Mouse (Mus musculus) MEL (cell line): ENCODE results near the gene Acvr1.

Experiments used
- ELF1 ChIP-seq: IDR thresholded peaks from 2 replicates; pipeline ENCODE4 v1.6.1; 2014; ENCODE audit warnings: low read depth, mild to moderate bottlenecking, inconsistent platforms, low read length, improper control_type of control experiment, moderate library complexity
- EP300 ChIP-seq, 2 experiments: IDR thresholded peaks; 2 replicates each; pipeline ENCODE4 v1.6.1; 2011; ENCODE audit warnings: improper control_type of control experiment in 2 of 2, low read length in 2 of 2, low read depth in 1 of 2, mild to moderate bottlenecking in 1 of 2
- KAT2A ChIP-seq: conservative IDR thresholded peaks from 2 replicates; pipeline ENCODE4 v1.6.1; 2012; ENCODE audit warnings: low read depth, low read length, improper control_type of control experiment, inconsistent platforms
- MAFK ChIP-seq: IDR thresholded peaks from 2 replicates; pipeline ENCODE4 v1.6.1; 2011; ENCODE audit warnings: low read depth, mild to moderate bottlenecking, low read length, improper control_type of control experiment, borderline replicate concordance
- NRF1 ChIP-seq: IDR thresholded peaks from 2 replicates; pipeline ENCODE4 v1.6.1; 2014; ENCODE audit warnings: low read depth, mild to moderate bottlenecking, inconsistent platforms, low read length, improper control_type of control experiment, moderate library complexity; ENCODE audit not compliant: poor library complexity, insufficient read depth, severe bottlenecking
- POLR2A ChIP-seq, 2 experiments: IDR thresholded peaks; 2 replicates each; pipeline ENCODE4 v1.6.1; 2011 to 2012; ENCODE audit warnings: low read length in 2 of 2, mild to moderate bottlenecking in 2 of 2, control low read depth in 1 of 2, improper control_type of control experiment in 1 of 2, low read depth in 1 of 2, moderate library complexity in 1 of 2; ENCODE audit not compliant: control insufficient read depth in 1 of 2, insufficient read depth in 1 of 2, poor library complexity in 1 of 2
- POLR2AphosphoS2 ChIP-seq: IDR thresholded peaks from 2 replicates; pipeline ENCODE4 v1.6.1; 2011; ENCODE audit warnings: low read length, improper control_type of control experiment
- RAD21 ChIP-seq: IDR thresholded peaks from 2 replicates; pipeline ENCODE4 v1.6.1; 2011; ENCODE audit warnings: mild to moderate bottlenecking, low read depth, low read length, improper control_type of control experiment
- RCOR1 ChIP-seq: IDR thresholded peaks from 2 replicates; pipeline ENCODE4 v1.6.1; 2012; ENCODE audit warnings: low read depth, mild to moderate bottlenecking, inconsistent platforms, low read length, improper control_type of control experiment
- UBTF ChIP-seq: IDR thresholded peaks from 2 replicates; pipeline ENCODE4 v1.6.1; 2012; ENCODE audit warnings: low read depth, mild to moderate bottlenecking, inconsistent platforms, low read length, improper control_type of control experiment, moderate library complexity, borderline replicate concordance; ENCODE audit not compliant: insufficient read depth
- ZKSCAN1 ChIP-seq: IDR thresholded peaks from 2 replicates; pipeline ENCODE4 v1.6.1; 2012; ENCODE audit warnings: low read depth, mild to moderate bottlenecking, inconsistent platforms, low read length, improper control_type of control experiment, moderate library complexity
- ZNF384 ChIP-seq: IDR thresholded peaks from 2 replicates; pipeline ENCODE4 v1.6.1; 2012; ENCODE audit warnings: low read depth, mild to moderate bottlenecking, inconsistent platforms, low read length, improper control_type of control experiment

DNA sequence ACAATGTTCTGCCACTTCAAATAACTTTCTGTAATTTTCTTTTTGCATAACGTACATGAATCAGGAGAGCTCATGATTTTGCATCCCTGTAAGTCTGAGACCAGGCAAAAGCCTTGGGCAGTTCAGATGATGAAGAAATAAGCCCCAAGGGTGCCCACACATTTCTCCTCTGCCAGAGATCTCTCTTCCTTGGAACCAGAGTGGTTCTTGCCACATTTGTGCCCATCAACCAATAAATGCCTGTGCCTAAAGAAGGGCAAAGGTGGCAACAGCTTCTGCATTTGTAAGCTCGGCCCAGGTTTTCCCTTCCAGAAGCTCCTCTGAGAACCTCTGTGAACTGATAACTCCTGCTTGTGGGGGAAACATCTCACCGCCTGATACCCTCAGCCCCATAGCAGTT is 212.6 kb downstream of the Acvr1 start:
- TF ChIP-seq UBTF (no peak), MAFK (no peak), ZNF384 (no peak), RCOR1 (no peak), ZKSCAN1 (no peak), POLR2A (IDR thresholded peaks at IDR 0.05; ENCODE audit: control insufficient read depth in 1 of 2, insufficient read depth in 1 of 2, low read depth in 1 of 2, low read length in 2 of 2, poor library complexity in 1 of 2) (no peak), NRF1 (no peak), POLR2AphosphoS2 (no peak), KAT2A (no peak), RAD21 (no peak), EP300 (IDR thresholded peaks at IDR 0.05; ENCODE audit: low read depth in 1 of 2, low read length in 2 of 2) (no peak), ELF1 (no peak)
